Mouse (Mus musculus): ENCODE data around the gene Fam178b.

GRCm38 (mm10) chr1:36612362-36612761 is 70.6 kb downstream of the Fam178b start:
- no peak for TF ChIP-seq CTCF (IDR thresholded peaks at IDR 0.05; ENCODE audit: low read depth, low read length)
- TF ChIP-seq POLR2A (IDR thresholded peaks at IDR 0.05; ENCODE audit: borderline replicate concordance, low read depth, low read length): no peak

Data from bone marrow macrophage, adult 2 months (primary cell).